Mouse (Mus musculus) lung, postnatal 0 days (tissue): ENCODE data around the gene Mrpl4.

Experiments used
- CTCF ChIP-seq: IDR thresholded peaks from 2 replicates; pipeline ENCODE4 v1.5.1; 2016; ENCODE audit warnings: antibody characterized with exemption, mild to moderate bottlenecking
- EP300 ChIP-seq: IDR thresholded peaks from 2 replicates; pipeline ENCODE4 v1.6.1; 2016; ENCODE audit warnings: antibody characterized with exemption, mild to moderate bottlenecking, control low read depth

DNA sequence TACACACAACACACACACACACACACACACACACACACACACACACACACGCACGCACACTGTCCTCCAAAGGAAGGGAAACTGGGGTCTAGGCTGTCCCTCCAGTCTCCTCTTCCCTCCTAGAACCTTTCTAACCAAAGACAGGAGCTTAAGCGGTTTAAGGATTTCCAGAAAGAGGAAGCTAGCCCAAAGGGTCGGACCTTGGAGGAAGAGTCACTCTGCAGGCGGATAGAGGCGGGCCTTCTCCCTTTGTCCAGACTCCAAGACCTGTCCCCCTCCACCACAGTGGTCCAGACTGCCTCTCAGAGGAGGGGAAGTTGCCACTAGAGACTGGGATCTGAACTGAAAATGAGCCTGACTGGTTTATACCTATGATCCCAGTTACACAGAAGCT lies 28.9 kb upstream of the Mrpl4 start:
- TF ChIP-seq CTCF (no peak), EP300 (no peak)
